Mouse (Mus musculus) 3134 (cell line): Measurements from ENCODE around the gene Tsnax.

Experiments used
- DNase-seq: peaks from one replicate; pipeline ENCODE4 v3.0.0-alpha.2; 2011; ENCODE audit warnings: low spot score; ENCODE audit not compliant: insufficient read length; ENCODE audit errors: extremely low read depth

Tsnax gene

GRCm38 (mm10) chr8:125041496-125041895 lies 28.7 kb downstream of the Tsnax start:
- no peak for DNase-seq

DNA sequence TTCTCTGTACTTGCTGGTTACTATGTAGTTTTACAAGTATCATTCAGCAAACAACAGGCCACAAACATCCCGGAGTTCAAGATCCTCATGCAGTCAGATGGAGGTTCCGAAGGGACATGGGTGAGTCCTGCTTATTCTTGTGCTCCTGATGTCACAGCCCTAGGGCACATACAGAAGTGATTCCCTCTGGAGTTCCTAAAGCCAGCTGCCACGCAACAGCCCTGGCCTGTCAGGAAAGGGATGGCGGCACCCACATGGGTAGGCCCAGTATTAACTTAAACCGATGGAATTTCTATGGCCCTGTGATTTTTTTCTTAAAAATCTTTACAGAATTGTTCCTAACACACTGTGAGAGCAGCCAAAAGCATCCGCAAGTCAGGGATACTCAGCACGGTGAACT lies 30.6 kb downstream of the Tsnax start:
- DNase-seq, result no peak

GRCm38 (mm10) chr8:125043935-125044334 lies 31.1 kb downstream of the Tsnax start:
- no peak for DNase-seq

- DNase-seq, result no peak
Observed at GRCm38 (mm10) chr8:125045760-125046159, 33.0 kb downstream of the Tsnax start.

DNA sequence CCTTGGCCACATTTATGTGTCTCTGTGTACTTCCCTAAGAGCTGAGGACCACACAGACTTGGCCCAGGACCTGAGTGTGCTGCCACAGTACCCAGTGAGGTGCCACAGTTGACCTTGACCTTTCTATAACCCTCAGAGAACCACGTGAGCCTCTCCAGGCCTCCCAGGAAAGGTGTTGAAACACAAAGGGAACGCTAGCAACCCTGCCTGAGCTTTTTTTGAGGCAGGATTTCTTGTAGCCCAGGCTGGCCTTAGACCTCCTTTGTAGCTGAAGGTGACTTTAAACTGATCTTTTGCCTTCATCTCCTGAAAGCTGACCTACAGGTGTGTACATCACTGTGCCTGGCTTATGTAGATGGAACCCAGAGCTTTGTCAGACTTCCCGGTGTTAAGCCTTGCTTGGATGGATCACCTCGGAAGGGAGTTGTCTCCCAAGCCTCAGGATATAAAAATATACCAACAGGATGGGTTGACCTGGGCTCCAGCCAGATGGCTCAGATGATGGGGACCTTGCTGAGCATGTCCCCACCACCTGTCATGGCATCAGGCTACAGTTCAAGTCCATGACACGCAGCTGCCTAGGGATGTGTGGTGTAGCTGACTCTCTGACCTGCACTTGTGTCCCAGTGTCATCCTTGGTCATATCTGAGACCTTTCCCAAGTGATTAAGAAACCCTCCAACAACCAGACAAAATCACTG lies 36.4 kb downstream of the Tsnax start:
- DNase-seq, result no peak

DNA sequence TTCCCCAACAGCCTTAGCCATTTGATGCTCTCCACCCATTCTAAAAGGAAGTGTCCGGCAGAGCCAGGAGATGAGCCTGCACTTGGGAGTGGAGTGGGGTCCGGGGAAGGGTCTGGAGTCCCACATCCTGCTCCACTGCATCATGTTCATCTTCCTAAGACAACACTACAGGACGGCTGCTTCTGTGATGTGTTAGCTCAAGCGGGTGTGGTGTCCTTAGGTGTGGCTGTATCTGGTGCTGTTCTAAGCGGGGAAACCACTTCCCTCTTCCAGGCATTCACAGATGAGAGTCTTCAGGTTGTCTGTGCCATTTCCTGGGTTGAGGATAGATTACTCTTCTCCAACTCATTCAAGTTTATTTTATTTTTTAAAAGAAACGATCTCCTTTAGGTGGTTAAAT lies 37.0 kb downstream of the Tsnax start:
- no peak for DNase-seq

GRCm38 (mm10) chr8:125052026-125052425 lies 39.2 kb downstream of the Tsnax start:
- DNase-seq, result peak; percentile 20

DNA sequence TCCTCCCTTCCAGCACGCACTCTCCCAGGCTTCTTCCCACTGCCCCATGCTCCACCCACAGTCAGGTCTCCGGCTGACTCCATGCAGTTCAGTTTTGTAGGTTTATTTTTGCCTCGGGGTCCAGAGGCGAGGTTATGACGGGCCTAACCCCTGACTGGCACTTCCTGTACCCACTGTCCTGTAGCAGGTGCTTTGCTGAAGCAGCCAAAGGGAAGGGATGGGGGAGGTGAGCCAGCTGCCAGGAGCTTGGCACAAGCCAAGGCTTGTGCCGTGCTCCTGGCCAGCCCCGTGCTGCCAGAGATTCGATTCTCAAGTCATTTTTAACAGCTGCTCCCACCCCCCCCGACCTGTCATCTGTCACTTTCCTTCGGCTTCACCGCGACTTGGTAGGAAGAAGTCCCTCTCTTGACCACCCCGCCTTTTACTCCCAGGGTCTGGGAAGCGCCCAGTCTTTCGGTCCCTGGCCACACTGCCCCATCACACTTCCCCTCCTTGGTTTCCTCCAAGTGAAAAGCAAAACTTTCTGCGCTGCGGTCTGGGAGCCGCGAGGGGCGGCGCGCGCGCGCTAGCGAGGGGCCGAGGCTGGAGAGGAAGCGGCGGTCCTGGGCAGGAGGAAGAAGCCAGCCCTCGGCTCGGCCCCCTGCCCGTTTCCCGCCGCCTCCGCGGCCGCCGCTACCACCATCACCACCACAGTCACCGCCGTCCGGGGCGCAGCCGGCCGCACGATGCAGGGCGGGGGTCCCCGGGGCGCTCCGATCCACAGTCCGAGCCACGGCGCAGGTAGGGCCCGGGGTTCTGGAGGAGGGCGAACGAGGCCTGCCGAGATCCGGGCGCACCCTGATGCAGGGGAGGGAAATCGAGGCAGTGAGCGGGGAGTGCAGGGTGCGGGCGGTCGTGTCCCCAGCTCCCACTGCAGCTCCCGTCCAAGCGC lies 41.0 kb downstream of the Tsnax start, which contains the start of gene Disc1:
Gene Disc1 (plus strand): TSS at position 691 of the 931 bp plus-strand sequence.
- no peak for DNase-seq

GRCm38 (mm10) chr8:125054436-125054810 lies 41.6 kb downstream of the Tsnax start:
- DNase-seq, result no peak

GRCm38 (mm10) chr8:125060904-125061303 lies 48.1 kb downstream of the Tsnax start:
- DNase-seq, result no peak

DNA sequence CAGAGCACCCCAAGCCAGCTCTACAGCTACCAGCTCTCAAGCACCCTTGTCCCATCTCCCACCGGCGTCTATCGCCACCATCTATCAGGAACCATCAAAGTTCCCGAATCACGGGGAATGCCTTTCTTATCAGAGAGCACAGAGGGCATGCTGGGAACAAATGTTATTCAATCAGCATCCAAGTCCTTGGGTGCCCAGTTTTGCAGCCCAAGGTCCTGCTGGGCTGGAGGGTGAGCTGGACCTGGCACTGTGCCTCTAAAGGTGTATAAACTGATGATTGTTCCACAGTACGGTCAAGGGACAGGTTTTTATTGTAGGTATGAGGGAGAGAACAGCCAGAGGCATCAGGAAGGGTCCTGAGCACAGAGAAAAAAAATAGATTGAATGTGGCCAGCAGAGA lies 52.8 kb downstream of the Tsnax start:
- no peak for DNase-seq

DNA sequence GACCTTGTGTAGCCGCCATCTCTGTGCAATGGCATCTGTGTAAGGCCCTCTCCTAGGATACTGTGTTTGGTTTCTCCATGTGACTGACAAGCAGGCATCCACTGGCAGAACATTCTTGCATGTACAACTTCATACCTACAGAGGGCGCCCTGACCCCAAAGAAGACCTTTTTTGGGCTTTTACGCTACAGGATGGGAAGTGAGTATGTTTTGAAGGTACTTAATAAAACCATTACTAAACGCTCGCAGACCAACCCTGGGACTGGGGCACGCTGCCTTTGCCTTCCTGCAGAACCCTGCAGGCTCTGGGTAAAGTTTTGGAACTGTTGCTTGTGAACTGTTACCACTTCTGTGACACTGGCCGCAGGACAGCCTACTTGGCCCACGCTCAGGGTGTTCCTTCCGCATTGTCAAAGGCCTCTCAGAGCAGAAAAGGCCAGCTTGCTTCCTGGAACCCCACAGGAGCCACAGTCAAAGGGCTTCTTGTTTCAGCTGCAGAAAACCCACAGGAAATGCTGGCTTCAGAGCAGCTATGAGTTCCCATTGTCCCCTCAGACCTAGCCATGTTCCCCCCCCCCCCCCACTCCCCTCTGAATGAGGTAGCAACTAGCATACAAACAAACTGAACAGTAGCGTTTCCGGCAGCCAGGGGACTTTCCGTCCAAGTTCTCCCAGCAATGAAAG lies 54.3 kb downstream of the Tsnax start:
- no peak for DNase-seq

GRCm38 (mm10) chr8:125067596-125067960 lies 54.8 kb downstream of the Tsnax start:
- DNase-seq, result no peak

GRCm38 (mm10) chr8:125068146-125068905 lies 55.5 kb downstream of the Tsnax start:
- DNase-seq, result no peak

GRCm38 (mm10) chr8:125069304-125069703 lies 56.5 kb downstream of the Tsnax start:
- no peak for DNase-seq

- DNase-seq, result no peak
Observed at GRCm38 (mm10) chr8:125069733-125070132, 56.9 kb downstream of the Tsnax start.

- DNase-seq, result no peak
Observed at GRCm38 (mm10) chr8:125074141-125074540, 61.3 kb downstream of the Tsnax start.

- no peak for DNase-seq
Observed at GRCm38 (mm10) chr8:125074581-125074980, 61.8 kb downstream of the Tsnax start.

DNA sequence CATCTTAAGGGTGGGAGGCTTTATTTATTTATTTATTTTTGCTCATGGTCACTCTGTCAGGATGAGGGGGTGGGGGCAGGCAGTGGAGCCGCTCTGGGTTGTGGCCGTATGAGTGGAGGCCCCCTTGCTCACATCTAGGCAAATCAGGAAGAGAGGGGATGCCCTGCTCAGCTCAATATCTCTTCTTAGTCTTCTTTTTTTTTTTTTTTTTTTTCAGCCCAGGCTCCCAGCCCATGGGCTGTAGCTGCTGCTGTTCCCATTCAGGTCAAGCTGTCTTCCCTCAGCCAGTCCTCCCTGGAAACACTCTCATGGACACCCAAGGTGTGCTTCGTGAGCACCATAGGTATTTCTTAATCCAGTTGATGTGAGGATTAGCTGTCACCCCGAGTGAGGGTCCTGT lies 62.6 kb downstream of the Tsnax start:
- no peak for DNase-seq

- no peak for DNase-seq
Observed at GRCm38 (mm10) chr8:125077326-125077725, 64.5 kb downstream of the Tsnax start.
